Mouse (Mus musculus): ENCODE measurements around the gene Map3k1. TPM values are rescaled to one million over a fixed set of nuclear protein-coding genes. Genes with fewer than 3 reads are reported as not detected.
A peak's percentile ranks its signal among the peaks of the same experiment; 100 is the strongest.

Gene Map3k1
- polyA plus RNA-seq, 2 experiments, result 11.4 to 15.8 TPM

- Histone ChIP-seq H3K27me3 (ENCODE audit: control insufficient read depth, insufficient read depth, low read length) (no peaks in the 10 kb centered on the region), H3K4me1 (ENCODE audit: control insufficient read depth, insufficient read depth, low read length) (peaks cover 53% of the 10 kb centered on the region), H3K27ac (replicated peaks; ENCODE audit: low read depth, low read length) (no peak overlapping the region), H3K4me3 (replicated peaks; ENCODE audit: low read length) (no peak overlapping the region), H3K9ac (ENCODE audit: low read depth, low read length, severe bottlenecking) (no peak overlapping the region), H3K36me3 (ENCODE audit: control insufficient read depth, insufficient read depth, low read length) (no peaks in the 10 kb centered on the region), H3K9me3 (ENCODE audit: control insufficient read depth, low read length) (no peaks in the 10 kb centered on the region), H3K4me2 (replicated peaks; ENCODE audit: low read depth, low read length, severe bottlenecking) (no peak overlapping the region)
- WGBS, result 56% methylated on average over 16 of the region's 16 CpGs
- no peak for DNase-seq (ENCODE audit: low spot score)
- no peak for TF ChIP-seq POLR2A (IDR thresholded peaks at IDR 0.05; ENCODE audit: borderline replicate concordance, extremely low read depth, insufficient read depth, insufficient read length)
- ATAC-seq (ENCODE audit: low FRiP score, low read depth), result no peak
Measured at GRCm38 (mm10) chr13:111792130-111792974, 16.4 kb downstream of the Map3k1 start.

DNA sequence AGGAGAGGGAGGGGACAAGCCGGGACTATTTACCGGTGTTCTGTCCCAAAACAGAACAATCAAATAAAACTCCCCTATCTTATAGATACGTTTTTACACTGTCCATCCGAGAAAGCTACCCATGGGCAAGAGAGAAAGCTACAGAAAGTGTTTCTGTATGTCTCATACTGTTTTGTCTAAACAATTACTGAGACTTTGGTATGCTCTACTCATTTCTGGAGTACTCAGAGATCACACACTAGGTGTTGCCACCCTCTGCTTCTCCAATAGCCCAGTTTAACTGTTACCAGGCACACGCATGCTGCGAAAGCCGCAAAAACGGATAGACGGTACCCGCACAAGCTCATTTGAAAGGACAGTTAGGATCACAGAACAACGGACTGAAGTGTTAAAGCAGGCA lies 17.2 kb downstream of the Map3k1 start:
- H3K27ac ChIP-seq (replicated peaks; ENCODE audit: low read depth, low read length), result no peak overlapping the region
- H3K4me2 ChIP-seq (replicated peaks; ENCODE audit: low read depth, low read length, severe bottlenecking), result no peak overlapping the region
- ATAC-seq (ENCODE audit: low FRiP score, low read depth), result no peak
- H3K9me3 ChIP-seq (ENCODE audit: control insufficient read depth, low read length), result no peaks in the 10 kb centered on the region
- no peak for DNase-seq (ENCODE audit: low spot score)
- no peaks in the 10 kb centered on the region for H3K27me3 ChIP-seq (ENCODE audit: control insufficient read depth, insufficient read depth, low read length)
- TF ChIP-seq POLR2A (IDR thresholded peaks at IDR 0.05; ENCODE audit: borderline replicate concordance, extremely low read depth, insufficient read depth, insufficient read length), result no peak
- WGBS, result 71% methylated on average over 11 of the region's 11 CpGs
- H3K36me3 ChIP-seq (ENCODE audit: control insufficient read depth, insufficient read depth, low read length), result no peaks in the 10 kb centered on the region
- H3K9ac ChIP-seq (ENCODE audit: low read depth, low read length, severe bottlenecking), result no peak overlapping the region
- H3K4me3 ChIP-seq (replicated peaks; ENCODE audit: low read length), result no peak overlapping the region
- peaks cover 48% of the 10 kb centered on the region for H3K4me1 ChIP-seq (ENCODE audit: control insufficient read depth, insufficient read depth, low read length)

- no peak overlapping the region for H3K9ac ChIP-seq (ENCODE audit: low read depth, low read length, severe bottlenecking)
- H3K4me2 ChIP-seq (replicated peaks; ENCODE audit: low read depth, low read length, severe bottlenecking), result no peak overlapping the region
- TF ChIP-seq POLR2A (IDR thresholded peaks at IDR 0.05; ENCODE audit: borderline replicate concordance, extremely low read depth, insufficient read depth, insufficient read length), result no peak
- no peak for DNase-seq (ENCODE audit: low spot score)
- no peak overlapping the region for H3K4me3 ChIP-seq (replicated peaks; ENCODE audit: low read length)
- no peak for ATAC-seq (ENCODE audit: low FRiP score, low read depth)
- no peaks in the 10 kb centered on the region for H3K27me3 ChIP-seq (ENCODE audit: control insufficient read depth, insufficient read depth, low read length)
- H3K27ac ChIP-seq (replicated peaks; ENCODE audit: low read depth, low read length), result no peak overlapping the region
- 26% methylated on average over 9 of the region's 9 CpGs for WGBS
- H3K9me3 ChIP-seq (ENCODE audit: control insufficient read depth, low read length), result no peaks in the 10 kb centered on the region
- H3K4me1 ChIP-seq (ENCODE audit: control insufficient read depth, insufficient read depth, low read length), result peaks cover 38% of the 10 kb centered on the region
- H3K36me3 ChIP-seq (ENCODE audit: control insufficient read depth, insufficient read depth, low read length), result no peaks in the 10 kb centered on the region
Measured at GRCm38 (mm10) chr13:111789420-111790065, 19.2 kb downstream of the Map3k1 start.

GRCm38 (mm10) chr13:111788882-111789281 lies 19.9 kb downstream of the Map3k1 start:
- Histone ChIP-seq H3K27me3 (ENCODE audit: control insufficient read depth, insufficient read depth, low read length) (no peaks in the 10 kb centered on the region), H3K9me3 (ENCODE audit: control insufficient read depth, low read length) (no peaks in the 10 kb centered on the region), H3K9ac (ENCODE audit: low read depth, low read length, severe bottlenecking) (no peak overlapping the region), H3K4me1 (ENCODE audit: control insufficient read depth, insufficient read depth, low read length) (peaks cover 34% of the 10 kb centered on the region), H3K4me3 (replicated peaks; ENCODE audit: low read length) (no peak overlapping the region), H3K4me2 (replicated peaks; ENCODE audit: low read depth, low read length, severe bottlenecking) (0 out of 2 replicates have a peak overlapping the region, but pooled peaks have one; percentile 11), H3K36me3 (ENCODE audit: control insufficient read depth, insufficient read depth, low read length) (no peaks in the 10 kb centered on the region), H3K27ac (replicated peaks; ENCODE audit: low read depth, low read length) (no peak overlapping the region)
- ATAC-seq (ENCODE audit: low FRiP score, low read depth) (no peak), DNase-seq (ENCODE audit: low spot score) (no peak)
- WGBS, result 58% methylated on average over 9 of the region's 9 CpGs
- no peak for TF ChIP-seq POLR2A (IDR thresholded peaks at IDR 0.05; ENCODE audit: borderline replicate concordance, extremely low read depth, insufficient read depth, insufficient read length)

DNA sequence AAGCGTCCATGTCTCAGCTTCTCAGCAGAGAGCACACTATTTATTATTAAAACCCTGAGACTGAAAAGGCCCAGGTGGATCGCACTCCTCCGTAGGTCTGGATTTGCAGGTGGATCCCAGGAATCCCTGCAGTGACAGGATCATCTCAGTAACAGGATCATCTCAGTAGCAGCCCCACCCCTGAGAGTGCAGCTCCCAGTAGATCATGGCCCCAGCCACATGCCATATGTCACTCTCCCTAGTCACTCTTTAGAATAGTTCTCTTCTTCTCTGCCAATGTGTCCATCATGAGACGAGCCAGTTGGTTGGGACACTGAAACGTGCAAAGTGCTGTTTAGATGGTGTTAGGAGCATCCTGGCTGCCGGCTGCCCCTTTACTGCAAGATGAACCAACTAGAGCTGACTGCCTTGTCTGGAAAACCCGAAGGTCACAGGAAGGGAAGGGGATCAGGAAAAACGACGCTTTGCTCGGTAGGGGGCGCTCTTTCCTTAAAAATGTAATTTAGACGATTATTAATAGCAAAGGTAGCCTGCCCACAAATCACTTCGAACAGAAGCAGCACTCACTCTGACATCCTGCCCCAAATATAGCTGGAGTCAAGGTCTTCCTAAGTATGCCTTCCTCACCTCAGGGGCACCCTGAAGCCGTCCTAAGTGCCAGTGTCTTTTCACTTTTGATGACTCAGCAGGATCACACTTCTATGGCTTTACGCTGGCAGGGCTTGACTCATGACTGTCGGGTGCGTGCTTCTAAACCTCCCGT lies 20.8 kb downstream of the Map3k1 start:
- Histone ChIP-seq H3K36me3 (ENCODE audit: control insufficient read depth, insufficient read depth, low read length) (no peaks in the 10 kb centered on the region), H3K27me3 (ENCODE audit: control insufficient read depth, insufficient read depth, low read length) (no peaks in the 10 kb centered on the region), H3K27ac (replicated peaks; ENCODE audit: low read depth, low read length) (no peak overlapping the region), H3K4me2 (replicated peaks; ENCODE audit: low read depth, low read length, severe bottlenecking) (0 out of 2 replicates have a peak overlapping the region, but pooled peaks have one; percentile 11), H3K4me1 (ENCODE audit: control insufficient read depth, insufficient read depth, low read length) (peaks cover 32% of the 10 kb centered on the region), H3K4me3 (replicated peaks; ENCODE audit: low read length) (no peak overlapping the region), H3K9me3 (ENCODE audit: control insufficient read depth, low read length) (no peaks in the 10 kb centered on the region), H3K9ac (ENCODE audit: low read depth, low read length, severe bottlenecking) (no peak overlapping the region)
- 0 out of 2 replicates have a peak, but pooled peaks have one; percentile 30 for ATAC-seq (ENCODE audit: low FRiP score, low read depth)
- TF ChIP-seq POLR2A (IDR thresholded peaks at IDR 0.05; ENCODE audit: borderline replicate concordance, extremely low read depth, insufficient read depth, insufficient read length), result no peak
- WGBS, result 31% methylated on average over 18 of the region's 18 CpGs
- DNase-seq (ENCODE audit: low spot score), result peak; percentile 96

Measured in limb, embryonic 14.5 days (tissue).